Mouse (Mus musculus) frontal cortex, postnatal 36 days (tissue): ENCODE results near the gene Slc4a5.
A peak's percentile ranks its signal among the peaks of the same experiment; 100 is the strongest.

Experiments used
- DNase-seq, 2 experiments: peaks; one replicate each; pipeline ENCODE4 v3.0.0; 2022; ENCODE audit warnings: low spot score in 2 of 2

The Slc4a5 gene

DNA sequence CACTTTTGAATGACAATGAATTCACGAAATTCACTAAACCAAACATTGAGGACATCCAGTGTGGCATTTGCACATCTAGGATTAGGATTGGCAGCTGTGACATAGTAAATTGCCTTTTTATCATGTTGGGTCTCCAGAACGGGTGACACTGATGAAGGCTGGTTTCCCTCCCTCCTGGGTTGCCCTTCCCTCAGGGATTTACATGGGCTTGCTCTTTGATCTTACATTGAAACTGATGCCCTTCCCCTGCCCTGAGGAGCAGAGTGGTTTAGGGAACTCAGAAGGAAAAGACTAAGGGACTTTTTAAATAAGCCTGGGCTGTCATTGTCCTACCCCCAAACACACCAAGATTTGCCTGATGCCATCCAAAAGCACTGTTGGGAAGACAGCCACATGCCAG is 11.9 kb downstream of the Slc4a5 start:
- no peak for DNase-seq

DNA sequence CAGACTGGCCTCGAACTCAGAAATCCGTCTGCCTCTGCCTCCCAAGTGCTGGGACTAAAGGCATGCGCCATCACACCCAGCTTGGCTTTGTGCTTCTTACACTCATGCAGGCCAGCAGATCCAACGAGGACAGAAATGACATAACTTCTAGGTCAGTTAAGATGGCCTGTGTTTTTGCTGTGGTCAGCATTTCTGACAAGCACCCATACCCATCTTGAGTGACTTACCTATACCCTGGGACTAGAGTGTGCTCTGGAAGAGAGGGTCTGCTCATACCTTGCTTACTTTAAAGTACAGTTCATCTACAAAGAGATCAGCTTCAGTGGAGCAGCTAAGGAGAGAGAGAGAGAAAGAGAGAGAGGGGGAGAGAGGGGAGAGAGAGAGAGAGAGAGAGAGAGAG is 13.7 kb downstream of the Slc4a5 start:
- no peak for DNase-seq

DNA sequence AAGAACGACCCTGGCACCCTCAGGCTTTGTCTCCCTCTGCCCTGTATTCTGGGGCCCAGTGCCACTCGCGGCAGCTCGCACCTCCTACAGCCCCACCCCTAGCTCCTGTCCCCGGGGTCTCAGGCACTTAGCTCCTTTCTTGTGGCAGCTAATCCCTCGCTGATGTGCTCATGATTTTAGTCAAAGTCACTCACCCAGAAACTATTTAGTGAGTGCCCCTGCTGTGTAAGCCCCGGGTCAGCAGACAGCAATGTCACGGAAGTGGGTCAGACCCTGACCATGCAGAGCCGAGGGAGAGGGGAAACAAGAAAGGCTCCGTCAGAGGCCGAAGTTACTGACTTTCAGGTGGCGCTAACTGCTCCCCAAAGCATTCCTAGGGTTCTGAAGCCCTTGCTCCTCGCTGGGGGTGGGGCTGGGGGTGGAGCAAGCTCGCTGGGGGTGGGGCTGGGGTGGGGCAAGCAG is 14.7 kb downstream of the Slc4a5 start:
- no peak for DNase-seq

DNA sequence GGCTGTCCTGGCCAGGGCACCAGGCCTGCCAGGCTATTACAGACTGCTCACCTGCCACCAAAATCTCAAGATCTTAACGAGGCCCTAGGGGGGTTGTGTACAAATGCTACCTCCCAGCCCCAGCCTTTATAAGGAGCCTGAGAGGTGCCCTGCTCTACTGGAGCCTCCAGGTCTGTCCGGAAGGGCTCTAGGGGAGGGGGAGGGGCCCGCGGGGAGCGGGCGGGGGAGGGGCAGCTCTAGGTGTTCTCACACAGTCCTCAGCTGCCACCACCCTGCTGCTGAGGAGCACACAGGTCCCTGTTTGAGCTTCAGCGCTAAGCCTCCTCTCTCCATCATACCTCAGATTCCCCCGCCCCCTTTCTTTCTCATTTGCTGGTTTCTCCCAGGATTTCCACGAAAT is 17.5 kb downstream of the Slc4a5 start:
- DNase-seq = no peak

DNA sequence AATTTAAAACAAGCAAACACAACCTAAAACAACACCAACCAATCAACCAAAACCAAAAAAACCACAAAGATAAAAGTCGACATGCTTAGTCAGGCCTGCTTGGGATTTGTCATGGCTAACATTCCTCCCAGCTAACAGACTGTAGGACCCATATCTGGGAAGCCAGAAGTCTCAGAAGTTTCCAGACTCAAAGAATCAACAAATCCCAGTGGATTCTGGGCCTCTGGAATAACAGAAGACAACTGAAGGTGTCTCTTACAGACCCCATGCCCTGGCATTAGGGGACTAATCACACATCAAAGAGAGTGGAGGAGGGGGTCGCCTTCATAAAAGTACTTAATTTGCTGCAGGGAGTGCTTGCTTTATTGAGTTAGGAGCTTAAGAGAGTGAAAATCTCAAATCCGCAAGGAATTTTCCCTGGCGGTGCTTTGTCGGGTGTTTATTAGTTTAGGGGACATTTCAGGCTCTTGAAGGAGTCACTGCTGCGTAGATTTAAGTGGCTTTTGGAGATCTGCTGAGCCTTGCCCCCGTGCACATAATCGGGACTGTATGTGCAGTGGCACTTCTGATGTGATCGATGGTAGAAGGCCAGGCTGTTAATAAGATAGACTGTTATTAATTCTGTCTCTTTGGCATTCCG is 24.9 kb downstream of the Slc4a5 start:
- no peak for DNase-seq

DNA sequence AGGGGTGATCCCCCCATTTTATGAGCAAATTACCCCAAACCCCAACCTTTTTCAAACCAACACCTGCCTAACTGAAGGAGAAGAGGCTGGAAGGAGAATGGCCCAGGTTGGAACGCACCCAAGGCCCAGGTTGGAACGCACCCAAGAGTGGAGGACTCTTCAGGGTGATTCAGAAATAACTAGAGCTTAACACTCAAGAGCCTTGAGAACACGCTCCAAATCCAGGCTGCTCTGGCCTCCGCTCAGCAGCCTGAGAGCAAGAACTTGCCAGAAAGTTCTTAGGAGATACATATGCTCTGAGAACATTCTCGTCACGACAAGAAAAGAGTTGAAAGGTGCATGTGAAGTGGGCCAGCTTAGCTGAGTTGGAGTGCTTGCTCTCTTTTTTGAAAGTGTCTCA is 25.5 kb downstream of the Slc4a5 start:
- DNase-seq = peak; percentile 30 to 48

DNA sequence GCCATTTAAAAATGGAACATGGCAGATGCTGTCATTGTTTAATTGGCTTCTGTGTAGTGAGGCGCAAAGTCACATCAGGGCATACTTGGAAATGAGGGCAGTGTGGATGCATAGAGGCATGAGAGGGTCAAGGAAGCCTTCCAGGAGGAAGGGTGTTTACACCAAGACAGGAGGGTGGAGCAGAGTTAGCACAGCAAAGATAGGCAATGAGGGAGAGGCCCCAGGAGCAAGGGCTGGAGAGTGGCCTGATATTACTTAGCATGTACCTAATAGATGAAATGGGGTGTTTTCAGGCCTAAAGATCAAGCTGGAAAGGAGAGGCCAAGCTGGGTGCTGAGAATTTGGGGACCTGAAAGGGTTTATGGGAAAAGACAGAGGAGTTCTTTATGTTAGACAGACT is 26.4 kb downstream of the Slc4a5 start:
- no peak for DNase-seq

DNA sequence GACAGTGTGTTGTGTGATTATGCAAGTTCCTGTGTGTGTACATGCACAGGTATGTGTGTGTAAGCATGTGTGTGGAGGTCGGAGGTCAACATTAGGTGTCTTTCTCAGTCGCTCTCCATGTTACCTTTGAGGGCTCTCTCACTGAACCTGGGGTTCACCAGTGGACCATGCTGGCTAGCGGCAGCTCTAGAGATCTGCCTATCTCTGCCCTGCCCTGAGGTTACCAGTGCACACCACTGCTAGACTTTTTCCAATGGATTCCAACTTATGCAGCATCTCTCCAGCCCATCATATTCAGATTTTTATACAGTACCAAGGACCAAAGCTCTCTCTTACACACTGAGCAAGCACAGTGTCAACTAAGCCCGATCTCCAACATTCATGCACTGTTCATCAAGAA is 27.1 kb downstream of the Slc4a5 start:
- DNase-seq = no peak

DNA sequence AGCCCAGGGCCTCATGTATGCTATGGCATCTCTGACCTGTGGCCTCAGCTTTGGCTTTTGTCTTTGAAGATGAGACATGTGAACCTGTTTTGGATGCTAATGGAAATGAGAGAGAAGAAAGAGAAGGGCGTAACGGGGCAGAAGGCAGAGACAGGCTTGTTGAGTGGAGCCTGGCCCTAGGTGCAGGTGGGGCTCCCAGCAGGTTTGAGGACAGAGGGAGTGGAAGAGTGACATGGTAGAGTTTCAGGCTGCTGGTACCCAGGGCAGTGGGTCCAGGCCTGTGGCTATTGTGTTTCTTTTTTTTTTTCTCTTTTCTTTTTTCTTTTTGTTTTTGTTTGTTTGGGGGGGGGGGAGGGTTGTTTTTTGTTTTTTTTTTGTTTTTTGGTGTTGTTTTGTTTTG is 27.5 kb downstream of the Slc4a5 start:
- no peak for DNase-seq

DNA sequence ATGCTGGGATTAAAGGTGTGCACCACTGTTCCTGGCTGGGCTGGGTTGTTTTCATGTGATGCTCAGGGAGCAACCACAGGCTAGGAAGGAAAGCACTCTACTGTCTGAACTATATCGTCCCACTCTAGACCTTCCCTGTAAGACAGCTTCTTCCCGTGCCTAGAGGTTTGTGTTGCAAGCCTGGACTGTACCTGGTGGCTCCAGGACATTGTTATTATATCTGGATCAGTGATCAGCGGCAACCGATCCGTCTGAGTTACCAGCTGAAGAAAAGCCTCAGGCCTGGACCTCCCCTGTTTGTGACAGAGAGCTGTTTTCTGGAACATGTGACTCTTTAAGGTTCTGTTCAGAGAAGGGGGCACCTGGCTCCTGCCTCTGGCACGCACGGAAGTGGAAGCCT is 34.6 kb downstream of the Slc4a5 start:
- DNase-seq = no peak

DNA sequence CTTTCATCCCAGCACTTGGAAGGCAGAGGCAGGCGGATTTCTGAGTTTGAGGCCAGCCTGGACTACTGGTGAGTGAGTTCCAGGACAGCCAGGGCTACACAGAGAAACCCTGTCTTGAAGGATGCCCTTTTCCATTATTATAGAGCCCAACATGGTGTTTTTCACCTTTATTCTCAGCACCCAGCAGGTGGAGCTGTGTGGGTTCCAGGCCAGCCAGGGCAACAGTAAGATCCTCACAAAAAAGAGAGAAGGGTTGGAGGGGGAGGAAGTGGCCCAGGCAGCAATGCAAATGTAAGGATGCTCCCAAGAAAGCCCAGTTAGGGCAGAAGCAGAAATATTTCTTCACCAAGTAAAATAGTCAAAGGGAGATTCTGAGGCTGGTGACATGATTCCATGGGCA is 44.9 kb downstream of the Slc4a5 start:
- DNase-seq = no peak

DNA sequence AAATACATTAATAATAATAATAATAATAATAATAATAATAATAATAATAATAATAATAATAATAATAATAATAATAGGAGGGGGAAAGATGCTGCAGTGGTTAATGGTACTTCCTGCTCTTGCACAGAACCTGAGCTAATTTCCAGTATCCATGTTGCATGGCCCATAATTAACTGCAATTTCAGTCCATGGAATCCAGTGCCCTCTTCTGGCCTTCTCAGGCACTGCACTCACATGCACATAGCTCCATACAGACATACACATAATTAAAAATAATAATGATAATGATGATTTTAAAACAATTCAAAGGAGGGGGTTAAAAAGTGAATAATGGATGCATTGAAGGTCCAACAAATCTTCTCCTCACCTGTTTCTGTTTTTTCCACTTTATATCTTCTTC is 45.6 kb downstream of the Slc4a5 start:
- DNase-seq = no peak

DNA sequence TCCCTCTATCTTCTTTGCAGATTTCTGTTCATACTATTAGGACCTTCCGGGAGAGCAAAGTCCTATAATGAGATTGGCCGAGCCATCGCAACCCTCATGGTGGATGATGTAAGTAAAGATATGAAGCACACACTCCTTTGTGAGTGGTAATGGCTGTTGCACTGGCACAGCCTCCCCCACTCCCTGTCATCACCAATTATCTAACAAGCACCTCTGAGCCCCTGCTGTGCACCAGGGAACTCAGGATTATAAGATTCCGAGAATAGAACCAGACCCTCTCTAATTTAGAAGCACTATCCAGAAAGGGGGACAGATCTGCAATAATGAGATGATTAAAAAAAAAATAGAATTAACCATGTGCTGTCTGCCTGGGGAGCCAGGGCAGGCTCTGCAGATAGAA is 46.0 kb downstream of the Slc4a5 start:
- DNase-seq = no peak

DNA sequence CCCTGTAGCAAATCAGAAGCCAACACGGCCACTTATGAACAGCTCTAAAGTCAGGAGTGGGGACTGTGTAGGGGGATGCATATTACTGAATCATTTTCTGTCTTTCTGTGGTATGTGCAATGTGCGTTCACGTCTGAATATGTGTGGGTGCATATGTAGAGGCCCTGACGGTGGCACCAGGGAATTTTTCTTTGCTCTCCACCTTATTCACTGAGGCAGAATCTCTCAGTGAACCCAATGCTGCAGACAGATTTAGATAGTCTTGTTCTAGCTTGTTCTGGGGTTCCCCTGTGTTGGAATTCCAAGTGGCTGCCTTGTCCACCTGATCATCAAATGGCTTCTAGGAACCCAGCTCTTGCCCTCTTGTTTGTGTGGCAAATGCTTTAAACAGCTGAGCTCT is 48.0 kb downstream of the Slc4a5 start:
- DNase-seq = peak in 1 of 2 experiments; percentile 11

DNA sequence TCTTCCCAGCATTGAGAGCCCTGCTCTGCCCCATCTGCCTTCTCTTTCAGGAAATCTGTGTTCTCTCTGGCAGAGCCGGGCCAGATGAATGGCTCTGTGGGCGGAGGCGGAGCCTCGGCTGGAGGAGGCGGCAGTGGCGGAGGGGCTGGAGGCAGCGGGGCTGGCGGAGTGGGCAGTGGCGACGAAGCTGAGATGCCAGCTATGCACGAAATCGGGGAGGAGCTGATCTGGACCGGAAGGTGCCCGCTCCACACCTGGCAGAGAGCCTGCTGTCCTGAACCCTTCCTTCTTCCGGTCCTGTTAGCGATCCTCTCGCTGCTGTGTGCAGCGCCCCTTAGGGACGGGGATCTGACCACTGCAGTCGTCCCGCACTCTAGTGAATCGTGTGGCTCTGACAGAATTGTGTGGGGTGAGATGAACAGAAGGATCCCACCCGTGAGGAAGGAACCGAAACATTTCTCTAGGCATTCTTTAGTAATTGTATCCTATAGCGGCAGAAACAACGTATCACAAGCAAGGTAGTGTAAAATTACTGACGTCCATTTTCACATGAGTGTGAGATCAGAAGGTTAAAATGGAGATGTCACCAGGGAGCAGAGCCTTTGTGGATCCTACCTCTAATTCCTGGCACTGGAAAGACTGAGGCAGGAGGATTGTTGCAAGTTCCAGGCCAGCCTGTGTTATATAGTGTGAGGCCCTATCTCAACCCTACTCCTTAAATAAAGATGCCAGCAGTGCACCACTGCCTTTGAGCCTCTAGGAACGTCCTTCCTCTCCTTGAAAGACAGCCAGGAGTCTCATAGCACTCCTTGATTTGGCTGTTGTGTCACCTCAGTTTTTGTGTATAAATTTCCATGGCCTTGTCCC is 48.7 kb downstream of the Slc4a5 start:
- DNase-seq = peak; percentile 85 to 89

DNA sequence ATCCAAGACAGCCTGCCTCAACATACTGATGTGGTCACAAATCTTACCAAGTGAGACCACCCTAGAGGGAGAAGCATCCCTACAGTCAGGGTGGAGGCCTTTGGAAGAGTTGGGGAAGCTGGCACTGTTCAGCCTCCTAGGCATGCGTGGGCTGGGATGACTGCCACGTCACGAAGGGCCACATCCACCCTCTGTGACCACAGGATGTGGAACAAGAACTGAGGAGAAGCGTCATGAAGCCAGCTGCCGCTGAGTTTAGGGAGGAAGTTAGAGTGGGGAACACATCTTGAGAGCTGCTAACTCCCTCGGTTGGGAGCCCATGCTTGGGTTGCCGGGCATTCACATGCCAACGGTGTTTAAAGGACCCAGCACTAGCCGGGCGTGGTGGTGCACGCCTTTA is 54.1 kb downstream of the Slc4a5 start:
- DNase-seq = no peak

DNA sequence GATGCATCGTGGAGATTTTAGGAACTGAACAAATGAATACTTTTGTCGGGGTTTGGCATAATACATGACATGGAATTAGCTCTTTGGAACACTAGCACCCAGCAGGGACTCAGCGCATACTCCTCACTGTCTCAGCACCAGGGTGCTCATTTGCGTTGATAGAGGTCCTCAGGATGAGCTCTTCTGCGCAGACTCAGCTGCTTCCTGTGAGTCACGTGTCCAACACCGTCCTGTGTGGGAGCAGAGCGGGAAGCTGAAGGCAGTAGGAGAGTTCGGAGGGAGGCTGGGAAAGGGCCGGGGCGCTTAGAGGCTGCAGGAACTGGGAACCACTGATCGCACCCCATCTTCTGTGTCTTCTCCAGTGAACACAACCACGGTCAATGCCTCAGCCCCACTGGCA is 57.5 kb downstream of the Slc4a5 start:
- DNase-seq = no peak

DNA sequence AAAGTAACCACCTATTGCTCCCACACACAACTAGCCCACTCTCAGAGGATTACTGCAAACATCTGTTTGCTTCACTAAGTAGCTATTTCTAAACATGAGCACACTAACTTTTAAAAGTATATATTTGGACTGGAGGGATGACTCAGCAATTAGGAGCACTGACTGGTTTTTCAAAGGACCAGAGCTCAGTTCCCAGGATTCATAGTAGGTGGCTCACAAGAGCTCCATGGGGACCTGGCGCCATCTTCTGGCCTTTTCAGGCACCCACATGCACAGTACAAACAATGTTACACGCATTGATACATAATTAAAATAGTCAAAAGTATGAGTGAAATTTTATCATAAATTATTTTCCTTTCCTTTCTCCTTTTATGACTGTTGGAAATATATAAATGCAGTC is 59.3 kb downstream of the Slc4a5 start:
- no peak for DNase-seq

DNA sequence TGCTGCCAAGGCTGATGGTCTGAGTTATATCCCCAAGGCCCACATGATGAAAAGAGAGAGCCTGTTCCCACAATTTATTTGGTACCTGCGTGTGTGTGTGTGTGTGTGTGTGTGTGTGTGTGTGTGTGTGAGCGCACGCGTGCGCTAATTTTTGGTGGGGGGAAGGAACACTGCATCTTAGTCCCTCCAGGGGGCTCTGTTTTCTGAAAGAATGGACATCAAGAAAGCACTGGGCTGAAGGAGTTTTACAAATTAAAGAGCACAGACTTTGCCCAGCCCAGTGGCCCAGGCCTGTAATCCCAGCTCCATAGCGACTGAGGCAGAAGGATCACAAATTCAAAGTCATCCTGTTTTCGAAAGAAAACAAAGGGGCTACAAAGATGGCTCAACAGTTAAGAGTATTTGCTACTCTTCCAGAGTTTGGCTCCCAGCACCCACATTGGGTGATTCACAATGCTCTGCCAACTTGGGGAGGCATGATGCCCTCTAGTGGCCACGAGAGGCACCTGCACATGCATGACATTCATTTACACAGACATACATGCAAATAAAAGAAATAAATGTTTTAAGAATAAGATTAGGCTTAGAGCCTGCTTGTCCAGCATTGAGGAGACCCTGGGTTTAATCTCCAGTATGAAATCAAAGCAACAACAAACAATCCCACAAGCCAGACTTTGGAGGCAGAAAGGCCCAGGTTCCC is 60.8 kb downstream of the Slc4a5 start:
- no peak for DNase-seq

DNA sequence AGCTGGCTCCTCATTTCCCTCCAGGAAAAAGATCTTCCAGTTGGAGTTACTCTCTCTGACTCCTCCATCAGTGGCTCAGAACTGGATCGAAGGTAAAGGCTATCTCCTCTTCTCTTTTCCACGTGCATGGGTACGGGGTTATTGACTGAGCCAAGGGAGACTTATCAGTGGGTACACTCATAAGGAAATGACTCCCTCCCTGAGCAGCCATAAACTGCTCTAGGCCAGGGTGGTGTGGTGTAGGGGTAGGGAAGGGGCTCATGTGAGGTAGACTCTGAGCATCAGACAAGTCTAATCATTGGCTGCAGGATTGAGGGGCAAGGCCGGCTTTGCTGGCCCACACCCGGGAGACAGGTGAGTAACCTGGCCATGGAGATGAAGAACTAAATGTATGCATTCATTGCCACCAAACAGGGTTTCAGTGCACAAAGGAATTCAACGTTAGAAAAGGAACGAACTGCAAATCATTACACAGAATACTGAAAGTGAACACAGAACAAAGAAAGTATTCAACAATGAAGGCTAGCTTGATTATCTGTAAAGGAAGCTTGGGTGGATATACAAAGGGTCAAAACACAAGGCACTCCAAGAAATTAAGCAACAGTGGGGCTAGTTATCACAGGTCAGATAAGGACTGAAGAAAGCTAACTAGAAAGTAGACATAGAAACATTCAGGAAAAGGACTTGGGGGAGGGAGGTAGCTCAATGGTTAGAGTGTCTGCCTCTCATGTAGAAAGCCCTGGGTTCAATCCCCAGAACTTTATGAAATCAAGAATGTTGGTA is 81.0 kb downstream of the Slc4a5 start:
- no peak for DNase-seq

DNA sequence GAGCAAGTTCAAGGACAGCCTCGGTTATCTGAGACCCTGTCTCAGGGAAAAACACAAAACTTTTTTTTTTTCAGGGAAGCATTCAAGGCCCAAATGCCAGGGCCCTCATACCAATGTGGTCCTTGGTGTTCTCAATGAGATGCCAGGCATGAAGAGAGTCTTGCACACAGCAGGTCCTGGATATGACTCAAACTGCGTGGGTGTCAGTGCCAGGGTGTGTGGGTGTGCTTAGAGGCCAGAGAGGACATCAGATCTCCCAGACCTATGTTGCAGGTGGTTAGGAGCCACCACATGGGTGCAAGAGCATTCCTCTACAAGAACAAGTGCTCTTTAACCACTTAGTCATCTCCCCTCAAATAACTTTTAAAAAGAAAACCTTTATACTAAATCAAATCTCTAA is 81.7 kb downstream of the Slc4a5 start:
- DNase-seq = no peak

DNA sequence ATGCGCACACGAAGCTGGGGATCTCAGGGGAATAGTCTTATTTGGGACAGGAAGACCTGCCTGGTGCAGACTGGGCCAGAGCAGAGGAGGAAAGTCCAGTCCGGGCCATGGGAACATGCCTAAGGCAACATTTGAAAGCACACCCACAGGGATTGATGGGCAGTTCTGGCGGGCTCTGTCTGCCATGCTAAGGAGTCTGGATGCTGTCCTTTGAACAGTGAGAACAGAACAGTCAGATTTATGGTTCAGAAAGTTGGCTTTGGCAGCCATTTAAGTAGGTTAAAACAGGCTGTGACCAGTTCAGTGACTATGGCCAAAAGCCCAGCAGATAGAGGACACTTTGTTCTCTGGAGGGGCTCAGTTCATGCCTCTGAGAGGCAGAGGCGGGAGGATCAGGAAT is 82.6 kb downstream of the Slc4a5 start:
- DNase-seq = no peak
